Mouse (Mus musculus) MEL (cell line): ENCODE measurements around the gene Zmiz1. TPM values are rescaled to one million over a fixed set of nuclear protein-coding genes. Genes with fewer than 3 reads are reported as not detected.
A peak's percentile ranks its signal among the peaks of the same experiment; 100 is the strongest.

Experiments used
- DNase-seq: peaks from one replicate; pipeline ENCODE4 v3.0.0; 2011; ENCODE audit warnings: low read depth, low spot score
- H3K27ac ChIP-seq: 2 replicates; pipeline ENCODE4 v1.5.1; 2012; ENCODE audit warnings: low read depth, mild to moderate bottlenecking, control low read depth, low read length, moderate library complexity; ENCODE audit not compliant: control insufficient read depth
- H3K27me3 ChIP-seq, 2 experiments: fragments of 150-350 bp in 1 of 2; sonication (generic) in 1 of 2; 2 replicates each; pipeline ENCODE4 v1.6.1; 2012; ENCODE audit warnings: low read length in 2 of 2, mild to moderate bottlenecking in 2 of 2, improper control_type of control experiment in 1 of 2, moderate library complexity in 1 of 2; ENCODE audit not compliant: insufficient read depth in 2 of 2, control insufficient read depth in 1 of 2
- H3K36me3 ChIP-seq, 2 experiments: 2 replicates each; pipeline ENCODE4 v1.6.1; 2012 to 2014; ENCODE audit warnings: low read length in 2 of 2, improper control_type of control experiment in 1 of 2, inconsistent platforms in 1 of 2, mild to moderate bottlenecking in 1 of 2; ENCODE audit not compliant: insufficient read depth in 2 of 2, control insufficient read depth in 1 of 2
- H3K4me1 ChIP-seq, 2 experiments: fragments of 150-350 bp in 1 of 2; sonication (generic) in 1 of 2; 2 replicates each; pipeline ENCODE4 v1.6.1; 2012; ENCODE audit warnings: low read length in 2 of 2, improper control_type of control experiment in 1 of 2, mild to moderate bottlenecking in 1 of 2; ENCODE audit not compliant: insufficient read depth in 2 of 2, control insufficient read depth in 1 of 2
- H3K4me3 ChIP-seq, 2 experiments: fragments of 150-350 bp in 1 of 2; sonication (generic) in 1 of 2; 2 replicates each; pipeline ENCODE4 v1.5.1; 2012; ENCODE audit warnings: low read depth in 2 of 2, low read length in 2 of 2, mild to moderate bottlenecking in 2 of 2, moderate library complexity in 2 of 2, control low read depth in 1 of 2, improper control_type of control experiment in 1 of 2; ENCODE audit not compliant: control insufficient read depth in 1 of 2, insufficient read depth in 1 of 2
- H3K79me2 ChIP-seq: 2 replicates; pipeline ENCODE4 v1.6.1; 2012; ENCODE audit warnings: mild to moderate bottlenecking, low read length, moderate library complexity; ENCODE audit not compliant: control insufficient read depth, poor library complexity, insufficient read depth
- H3K9ac ChIP-seq: 2 replicates; pipeline ENCODE4 v1.6.1; 2012; ENCODE audit warnings: low read depth, mild to moderate bottlenecking, control low read depth, low read length, moderate library complexity; ENCODE audit not compliant: control insufficient read depth, poor library complexity, severe bottlenecking
- H3K9me3 ChIP-seq: fragments of 150-350 bp; sonication (generic); replicated peaks from 2 replicates; pipeline ENCODE4 v1.6.1; 2012; ENCODE audit warnings: mild to moderate bottlenecking, low read length, improper control_type of control experiment, moderate library complexity; ENCODE audit not compliant: insufficient read depth
- CHD2 ChIP-seq: IDR thresholded peaks from 2 replicates; pipeline ENCODE4 v1.6.1; 2011; ENCODE audit warnings: low read length, improper control_type of control experiment
- CTCF ChIP-seq, 3 experiments: IDR thresholded peaks in 2 of 3; conservative IDR thresholded peaks in 1 of 3; 2 replicates each; pipeline ENCODE4 v1.5.1; 2011 to 2012; ENCODE audit warnings: low read length in 3 of 3, low read depth in 2 of 3, mild to moderate bottlenecking in 2 of 3, improper control_type of control experiment in 1 of 3, inconsistent platforms in 1 of 3, mixed read lengths in 1 of 3, moderate library complexity in 1 of 3; ENCODE audit not compliant: control insufficient read depth in 1 of 3, insufficient read depth in 1 of 3, poor library complexity in 1 of 3, severe bottlenecking in 1 of 3
- ELF1 ChIP-seq: IDR thresholded peaks from 2 replicates; pipeline ENCODE4 v1.6.1; 2014; ENCODE audit warnings: low read depth, mild to moderate bottlenecking, inconsistent platforms, low read length, improper control_type of control experiment, moderate library complexity
- EP300 ChIP-seq, 2 experiments: IDR thresholded peaks; 2 replicates each; pipeline ENCODE4 v1.6.1; 2011; ENCODE audit warnings: improper control_type of control experiment in 2 of 2, low read length in 2 of 2, low read depth in 1 of 2, mild to moderate bottlenecking in 1 of 2
- ETS1 ChIP-seq: IDR thresholded peaks from 2 replicates; pipeline ENCODE4 v1.6.1; 2012; ENCODE audit warnings: low read depth, mild to moderate bottlenecking, inconsistent platforms, low read length, improper control_type of control experiment, moderate library complexity
- GABPA ChIP-seq: IDR thresholded peaks from 2 replicates; pipeline ENCODE4 v1.6.1; 2012; ENCODE audit warnings: low read depth, mild to moderate bottlenecking, inconsistent platforms, low read length, improper control_type of control experiment, moderate library complexity
- GATA1 ChIP-seq: IDR thresholded peaks from 2 replicates; pipeline ENCODE4 v1.6.1; 2011; ENCODE audit warnings: low read depth, low read length, improper control_type of control experiment
- HCFC1 ChIP-seq: IDR thresholded peaks from 2 replicates; pipeline ENCODE4 v1.6.1; 2012; ENCODE audit warnings: low read depth, mild to moderate bottlenecking, inconsistent platforms, low read length, improper control_type of control experiment, moderate library complexity
- JUND ChIP-seq: IDR thresholded peaks from 2 replicates; pipeline ENCODE4 v1.6.1; 2011; ENCODE audit warnings: low read depth, mild to moderate bottlenecking, improper control_type of control experiment, low read length
- KAT2A ChIP-seq: conservative IDR thresholded peaks from 2 replicates; pipeline ENCODE4 v1.6.1; 2012; ENCODE audit warnings: low read depth, low read length, improper control_type of control experiment, inconsistent platforms
- MAFK ChIP-seq: IDR thresholded peaks from 2 replicates; pipeline ENCODE4 v1.6.1; 2011; ENCODE audit warnings: low read depth, mild to moderate bottlenecking, low read length, improper control_type of control experiment, borderline replicate concordance
- MAX ChIP-seq: IDR thresholded peaks from 2 replicates; pipeline ENCODE4 v1.6.1; 2011; ENCODE audit warnings: low read length, improper control_type of control experiment
- MEF2A ChIP-seq: IDR thresholded peaks from 2 replicates; pipeline ENCODE4 v1.6.1; 2014; ENCODE audit warnings: low read depth, mild to moderate bottlenecking, inconsistent platforms, low read length, improper control_type of control experiment; ENCODE audit not compliant: poor library complexity, insufficient replicate concordance, severe bottlenecking; ENCODE audit errors: extremely low read depth
- MXI1 ChIP-seq: IDR thresholded peaks from 2 replicates; pipeline ENCODE4 v1.6.1; 2011; ENCODE audit warnings: mild to moderate bottlenecking, low read depth, low read length, improper control_type of control experiment
- POLR2AphosphoS2 ChIP-seq: IDR thresholded peaks from 2 replicates; pipeline ENCODE4 v1.6.1; 2011; ENCODE audit warnings: low read length, improper control_type of control experiment
- POLR2AphosphoS5 ChIP-seq: IDR thresholded peaks from 2 replicates; pipeline ENCODE4 v1.6.1; 2012; ENCODE audit warnings: low read depth, borderline replicate concordance, mild to moderate bottlenecking, inconsistent platforms, low read length, moderate library complexity, mixed read lengths
- RAD21 ChIP-seq: IDR thresholded peaks from 2 replicates; pipeline ENCODE4 v1.6.1; 2011; ENCODE audit warnings: mild to moderate bottlenecking, low read depth, low read length, improper control_type of control experiment
- RCOR1 ChIP-seq: IDR thresholded peaks from 2 replicates; pipeline ENCODE4 v1.6.1; 2012; ENCODE audit warnings: low read depth, mild to moderate bottlenecking, inconsistent platforms, low read length, improper control_type of control experiment
- SIN3A ChIP-seq: IDR thresholded peaks from 2 replicates; pipeline ENCODE4 v1.6.1; 2012; ENCODE audit warnings: low read length, improper control_type of control experiment, inconsistent platforms
- SMC3 ChIP-seq: IDR thresholded peaks from 2 replicates; pipeline ENCODE4 v1.6.1; 2011; ENCODE audit warnings: low read depth, low read length, improper control_type of control experiment
- TAL1 ChIP-seq: IDR thresholded peaks from 2 replicates; pipeline ENCODE4 v1.6.1; 2012; ENCODE audit warnings: mild to moderate bottlenecking, inconsistent platforms, low read length, moderate library complexity, mixed read lengths
- TCF12 ChIP-seq: IDR thresholded peaks from 2 replicates; pipeline ENCODE4 v1.6.1; 2014; ENCODE audit warnings: low read depth, mild to moderate bottlenecking, inconsistent platforms, low read length, improper control_type of control experiment, moderate library complexity
- USF1 ChIP-seq: IDR thresholded peaks from 2 replicates; pipeline ENCODE4 v1.6.1; 2014; ENCODE audit warnings: low read depth, mild to moderate bottlenecking, inconsistent platforms, low read length, improper control_type of control experiment, moderate library complexity
- ZC3H11A ChIP-seq: IDR thresholded peaks from 2 replicates; pipeline ENCODE4 v1.6.1; 2012; ENCODE audit warnings: low read depth, mild to moderate bottlenecking, inconsistent platforms, low read length, improper control_type of control experiment
- ZKSCAN1 ChIP-seq: IDR thresholded peaks from 2 replicates; pipeline ENCODE4 v1.6.1; 2012; ENCODE audit warnings: low read depth, mild to moderate bottlenecking, inconsistent platforms, low read length, improper control_type of control experiment, moderate library complexity
- ZMIZ1 ChIP-seq: IDR thresholded peaks from 2 replicates; pipeline ENCODE4 v1.6.1; 2012; ENCODE audit warnings: low read depth, mild to moderate bottlenecking, inconsistent platforms, low read length, improper control_type of control experiment, moderate library complexity
- ZNF384 ChIP-seq: IDR thresholded peaks from 2 replicates; pipeline ENCODE4 v1.6.1; 2012; ENCODE audit warnings: low read depth, mild to moderate bottlenecking, inconsistent platforms, low read length, improper control_type of control experiment
- polyA plus RNA-seq, 2 experiments: library from polyadenylated mRNA; stranded (reverse) in 1 of 2; unstranded in 1 of 2; fragments of >175 nt in 1 of 2; fragments of >200 nt in 1 of 2; gene quantifications; 2 replicates each; pipeline versions ENCODE4 v1.2.1 to v1.2.4; 2012; ENCODE audit warnings: low replicate concordance in 2 of 2, low read depth in 1 of 2; ENCODE audit not compliant: insufficient read length in 2 of 2, insufficient read depth in 1 of 2, missing spikeins in 1 of 2
- total RNA-seq: library from RNA; depleted of rRNA; stranded (reverse); fragments of 300-350 nt; gene quantifications from 2 replicates; pipeline ENCODE4 v1.2.3, GENCODE M21; 2012

Zmiz1 gene
- total and polyA plus RNA-seq, 3 experiments = 2.7 to 19.9 TPM; not detected in 1

DNA sequence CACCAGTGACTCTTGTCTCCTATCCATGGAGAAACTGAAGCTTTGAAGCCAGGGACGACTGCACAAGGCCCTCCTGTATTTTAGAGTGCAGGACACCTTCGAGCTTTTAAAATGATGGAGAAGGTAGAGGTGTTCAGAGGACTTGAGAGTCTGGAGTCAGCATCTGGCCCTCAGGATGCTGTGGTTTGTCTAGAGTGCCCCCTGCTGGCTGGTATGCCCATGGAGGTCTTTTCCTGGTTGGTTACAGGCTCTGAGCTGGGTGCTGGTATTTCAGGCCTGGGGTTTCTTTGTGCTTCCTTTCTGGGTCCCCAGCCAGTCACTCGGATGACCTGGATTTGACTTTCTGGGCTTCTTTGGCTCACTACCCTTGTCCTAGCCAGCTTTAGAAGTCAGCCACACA is 108.3 kb downstream of the Zmiz1 start:
- TF ChIP-seq HCFC1 = no peak
- TF ChIP-seq ELF1 = no peak
- peak; percentile 74 for TF ChIP-seq SMC3
- peak; percentile 70 for TF ChIP-seq RAD21
- TF ChIP-seq CTCF (IDR thresholded peaks at IDR 0.05 in 2 of 3, conservative IDR thresholded peaks at IDR 0.05 in 1 of 3; ENCODE audit: control insufficient read depth in 1 of 3, insufficient read depth in 1 of 3, low read depth in 2 of 3, low read length in 3 of 3, poor library complexity in 1 of 3, severe bottlenecking in 1 of 3) = peak; percentile 67 to 85 (median 71)
- TF ChIP-seq MEF2A = no peak
- no peak for TF ChIP-seq MAFK
- TF ChIP-seq ZC3H11A = peak; percentile 45
- Histone ChIP-seq H3K79me2 (no peaks in the 10 kb centered on the region), H3K4me3 (no peak overlapping the region), H3K9me3 (no peaks in the 10 kb centered on the region), H3K36me3 (peaks cover 0 to 3% of the 10 kb centered on the region in 2 experiments; a peak in 3 of 4 replicates), H3K4me1 (peaks cover 0 to 4% of the 10 kb centered on the region in 2 experiments; a peak in 1 of 4 replicates), H3K9ac (no peak overlapping the region), H3K27me3 (no peaks in the 10 kb centered on the region), H3K27ac (no peak overlapping the region)
- peak; percentile 68 for DNase-seq

DNA sequence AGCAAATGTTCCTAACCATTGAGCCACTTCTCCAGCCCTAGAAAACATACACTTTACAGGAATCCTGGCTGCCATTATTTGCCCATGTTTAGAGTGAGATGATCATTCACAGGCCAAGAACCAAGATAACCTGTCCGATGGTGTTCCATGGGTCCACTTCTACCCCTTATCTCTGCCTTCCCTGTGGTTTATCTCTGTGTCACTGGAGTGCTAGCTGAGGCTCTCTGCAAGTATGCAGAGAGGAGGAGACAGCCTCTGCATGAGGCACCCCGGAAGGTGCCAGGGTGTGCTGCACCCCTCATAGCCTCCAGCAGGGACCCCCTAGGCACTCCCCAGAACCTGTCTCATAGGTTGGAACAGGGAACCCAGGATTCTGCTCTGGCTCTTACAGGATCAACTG is 108.9 kb downstream of the Zmiz1 start:
- H3K27ac ChIP-seq = no peak overlapping the region

More for the DNA sequence above, 108.9 kb downstream of the Zmiz1 start:
- peak; percentile 22 for DNase-seq
- Histone ChIP-seq H3K4me3 (no peak overlapping the region), H3K9me3 (no peaks in the 10 kb centered on the region), H3K4me1 (peaks cover 0 to 4% of the 10 kb centered on the region in 2 experiments; a peak in 1 of 4 replicates), H3K79me2 (no peaks in the 10 kb centered on the region), H3K9ac (no peak overlapping the region), H3K36me3 (peaks cover 0 to 3% of the 10 kb centered on the region in 2 experiments; a peak in 3 of 4 replicates), H3K27me3 (no peaks in the 10 kb centered on the region)
- TF ChIP-seq TCF12 = 0 out of 2 replicates have a peak, but pooled peaks have one; percentile 16
- no peak for TF ChIP-seq USF1
- TF ChIP-seq POLR2AphosphoS2 = no peak
- no peak for TF ChIP-seq ZKSCAN1
- no peak for TF ChIP-seq POLR2AphosphoS5
- TF ChIP-seq MXI1 = no peak
- TF ChIP-seq EP300 (IDR thresholded peaks at IDR 0.05; ENCODE audit: low read depth in 1 of 2, low read length in 2 of 2) = peak; percentile 35 to 40; a peak in 2 of 4 replicates
- TF ChIP-seq JUND = no peak
- TF ChIP-seq TAL1 = no peak
- no peak for TF ChIP-seq CHD2
- no peak for TF ChIP-seq RAD21
- peak; percentile 57 for TF ChIP-seq GATA1
- no peak for TF ChIP-seq ETS1
- no peak for TF ChIP-seq GABPA
- no peak for TF ChIP-seq KAT2A
- no peak for TF ChIP-seq MAX
- TF ChIP-seq ZNF384 = no peak
- no peak for TF ChIP-seq ZMIZ1
- no peak for TF ChIP-seq RCOR1
- TF ChIP-seq HCFC1 = no peak
- no peak for TF ChIP-seq ELF1
- TF ChIP-seq SIN3A = no peak
